Mouse (Mus musculus): ENCODE data around the gene Olfr9. TPM values are rescaled to one million over a fixed set of nuclear protein-coding genes. Genes with fewer than 3 reads are reported as not detected.

Gene Olfr9
- polyA plus RNA-seq, 1 experiment, result not detected

GRCm38 (mm10) chr10:129026018-129026662 lies 36.9 kb downstream of the Olfr9 start:
- no peak for DNase-seq (ENCODE audit: low read depth in 1 of 2, low spot score in 2 of 2)
- H3K27ac ChIP-seq (ENCODE audit: insufficient read depth, low read length), result no peak overlapping the region
- no peaks in the 10 kb centered on the region for H3K4me1 ChIP-seq (ENCODE audit: control insufficient read depth, insufficient read depth, insufficient read length)
- H3K27me3 ChIP-seq (ENCODE audit: control insufficient read depth, insufficient read depth, low read length), result no peaks in the 10 kb centered on the region
- H3K4me3 ChIP-seq (ENCODE audit: extremely low read depth, insufficient read depth, insufficient read length), result no peak overlapping the region
- no peak for TF ChIP-seq POLR2A (IDR thresholded peaks at IDR 0.05; ENCODE audit: low read depth, low read length)
- 0 out of 2 replicates have a peak, but pooled peaks have one; percentile 5 for TF ChIP-seq CTCF (IDR thresholded peaks at IDR 0.05; ENCODE audit: extremely low read depth, insufficient read depth, insufficient read length, insufficient replicate concordance)
- no peaks in the 10 kb centered on the region for H3K36me3 ChIP-seq (ENCODE audit: control insufficient read depth, insufficient read depth, low read length)
- 60% methylated on average over 3 of the region's 3 CpGs for WGBS

GRCm38 (mm10) chr10:129028343-129028742 lies 39.1 kb downstream of the Olfr9 start:
- no peak overlapping the region for H3K27ac ChIP-seq (ENCODE audit: insufficient read depth, low read length)
- DNase-seq (ENCODE audit: low read depth in 1 of 2, low spot score in 2 of 2), result no peak
- no peaks in the 10 kb centered on the region for H3K27me3 ChIP-seq (ENCODE audit: control insufficient read depth, insufficient read depth, low read length)
- no peak overlapping the region for H3K4me3 ChIP-seq (ENCODE audit: extremely low read depth, insufficient read depth, insufficient read length)
- WGBS, result 82% methylated on average over 2 of the region's 2 CpGs
- no peak for TF ChIP-seq CTCF (IDR thresholded peaks at IDR 0.05; ENCODE audit: extremely low read depth, insufficient read depth, insufficient read length, insufficient replicate concordance)
- TF ChIP-seq POLR2A (IDR thresholded peaks at IDR 0.05; ENCODE audit: low read depth, low read length), result no peak
- no peaks in the 10 kb centered on the region for H3K36me3 ChIP-seq (ENCODE audit: control insufficient read depth, insufficient read depth, low read length)
- no peaks in the 10 kb centered on the region for H3K4me1 ChIP-seq (ENCODE audit: control insufficient read depth, insufficient read depth, insufficient read length)

- Histone ChIP-seq H3K4me1 (ENCODE audit: control insufficient read depth, insufficient read depth, insufficient read length) (no peaks in the 10 kb centered on the region), H3K4me3 (ENCODE audit: extremely low read depth, insufficient read depth, insufficient read length) (no peak within 1 kb of the TSS), H3K27ac (ENCODE audit: insufficient read depth, low read length) (no peak within 1 kb of the TSS), H3K27me3 (ENCODE audit: control insufficient read depth, insufficient read depth, low read length) (no peaks in the 10 kb centered on the region), H3K36me3 (ENCODE audit: control insufficient read depth, insufficient read depth, low read length) (no peaks in the 10 kb centered on the region)
- TF ChIP-seq CTCF (IDR thresholded peaks at IDR 0.05; ENCODE audit: extremely low read depth, insufficient read depth, insufficient read length, insufficient replicate concordance) (no peak), POLR2A (IDR thresholded peaks at IDR 0.05; ENCODE audit: low read depth, low read length) (no peak)
- DNase-seq (ENCODE audit: low read depth in 1 of 2, low spot score in 2 of 2), result no peak
- WGBS, result 76% methylated on average over 3 of the region's 3 CpGs
These were observed 50.6 kb downstream of the Olfr9 start, which contains the start of gene Olfr764-ps1 for GRCm38 (mm10) chr10:129039796-129040195. TSS of gene Olfr764-ps1 (minus strand) at chr10:129039896.

Other genes with a start within 250 kb of the Olfr9 start
- gene Dgka, start 244.6 kb upstream of the Olfr9 start, polyA plus RNA-seq (2012; rRNA removed), result 124 and 126 TPM in 2 replicates
- 31.7 and 34.7 TPM in 2 replicates for gene Pym1, start 241.5 kb upstream of the Olfr9 start, polyA plus RNA-seq (2012; rRNA removed)
- 1.7 and 1.8 TPM in 2 replicates for gene Mmp19, start 198.5 kb upstream of the Olfr9 start, polyA plus RNA-seq (2012; rRNA removed)
- gene Dnajc14, start 185.4 kb upstream of the Olfr9 start, polyA plus RNA-seq (2012; rRNA removed), result 9.1 and 9.4 TPM in 2 replicates
- 10.8 and 11.6 TPM in 2 replicates for gene Tmem198b, start 185.1 kb upstream of the Olfr9 start, polyA plus RNA-seq (2012; rRNA removed)
- gene Sarnp, start 172.1 kb upstream of the Olfr9 start, polyA plus RNA-seq (2012; rRNA removed), result 3.0 and 4.5 TPM in 2 replicates
- 25.5 and 28.9 TPM in 2 replicates for gene Ormdl2, start 167.8 kb upstream of the Olfr9 start, polyA plus RNA-seq (2012; rRNA removed)
- gene Gdf11, start 97.7 kb upstream of the Olfr9 start, polyA plus RNA-seq (2012; rRNA removed), result 5.8 and 6.0 TPM in 2 replicates
- gene Cd63, start 88.4 kb upstream of the Olfr9 start, polyA plus RNA-seq (2012; rRNA removed), result 25.8 and 35.7 TPM in 2 replicates
- gene Rdh5, start 66.5 kb upstream of the Olfr9 start, polyA plus RNA-seq (2012; rRNA removed), result 15.1 and 15.8 TPM in 2 replicates
- 113 and 138 TPM in 2 replicates for gene Bloc1s1, start 65.4 kb upstream of the Olfr9 start, polyA plus RNA-seq (2012; rRNA removed)
- gene Itga7, start 55.6 kb upstream of the Olfr9 start, polyA plus RNA-seq (2012; rRNA removed), result 5.8 and 6.5 TPM in 2 replicates
- gene Mettl7b, start 28.4 kb upstream of the Olfr9 start, polyA plus RNA-seq (2012; rRNA removed), result 0.07 TPM in 1 of 2 replicates, not detected in the other
- not detected in 2 replicates for gene Olfr763, start 21.4 kb downstream of the Olfr9 start, polyA plus RNA-seq (2012; rRNA removed)
- gene Olfr764-ps1, start 50.5 kb downstream of the Olfr9 start, polyA plus RNA-seq (2012; rRNA removed), result not detected in 2 replicates
- gene Olfr765, start 60.6 kb downstream of the Olfr9 start, polyA plus RNA-seq (2012; rRNA removed), result not detected in 2 replicates
- not detected in 2 replicates for gene Olfr766-ps1, start 79.5 kb downstream of the Olfr9 start, polyA plus RNA-seq (2012; rRNA removed)
- not detected in 2 replicates for gene Olfr767, start 93.5 kb downstream of the Olfr9 start, polyA plus RNA-seq (2012; rRNA removed)
- gene Olfr768, start 109.9 kb downstream of the Olfr9 start, polyA plus RNA-seq (2012; rRNA removed), result not detected in 2 replicates
- not detected in 2 replicates for gene Olfr769, start 128.4 kb downstream of the Olfr9 start, polyA plus RNA-seq (2012; rRNA removed)
- not detected in 2 replicates for gene Olfr770, start 149.6 kb downstream of the Olfr9 start, polyA plus RNA-seq (2012; rRNA removed)
- not detected in 2 replicates for gene Olfr771, start 175.3 kb downstream of the Olfr9 start, polyA plus RNA-seq (2012; rRNA removed)
- not detected in 2 replicates for gene Olfr772, start 188.5 kb downstream of the Olfr9 start, polyA plus RNA-seq (2012; rRNA removed)
- not detected in 2 replicates for gene Olfr773, start 198.0 kb downstream of the Olfr9 start, polyA plus RNA-seq (2012; rRNA removed)
- gene Olfr774, start 246.8 kb downstream of the Olfr9 start, polyA plus RNA-seq (2012; rRNA removed), result not detected in 2 replicates

All from spleen, adult 2 months (tissue).